Mouse (Mus musculus) myocyte (in vitro differentiated cells): ENCODE results near the gene Hspa1l.

ENCODE experiments used
- POLR2A ChIP-seq: IDR thresholded peaks from one replicate; pipeline ENCODE4 v1.6.1; 2011; ENCODE audit warnings: low read depth, mild to moderate bottlenecking, control low read depth, moderate library complexity; ENCODE audit not compliant: insufficient read length
- TCF12 ChIP-seq: IDR thresholded peaks from one replicate; pipeline ENCODE4 v1.6.1; 2011; ENCODE audit warnings: mild to moderate bottlenecking, control low read depth; ENCODE audit not compliant: poor library complexity, insufficient read depth, severe bottlenecking

- TF ChIP-seq TCF12 (no peak), POLR2A (no peak)
Measured at GRCm38 (mm10) chr17:34977000-34977399, 4.5 kb downstream of the Hspa1l start.
